Mouse (Mus musculus): Measurements from ENCODE around the gene Gm20517. TPM values are rescaled to one million over a fixed set of nuclear protein-coding genes. Genes with fewer than 3 reads are reported as not detected.
"Not testable (repeated sequence)": the region's sequence is repeated elsewhere in the genome, so short reads cannot be mapped to it uniquely, and the experiment has no call there.

Gene Gm20517
- polyA plus RNA-seq, 1 experiment from 2014 or later, result 1.7 TPM

- not testable (repeated sequence) for DNase-seq (ENCODE audit: low spot score); H3K27ac ChIP-seq (ENCODE audit: low read depth, low read length); H3K4me2 ChIP-seq (replicated peaks; ENCODE audit: low read depth, low read length); H3K9ac ChIP-seq (ENCODE audit: low read depth, low read length); H3K4me3 ChIP-seq (ENCODE audit: low read depth, low read length); H3K9me3 ChIP-seq (ENCODE audit: control insufficient read depth, low read length); H3K27me3 ChIP-seq (ENCODE audit: control insufficient read depth, insufficient read depth, low read length); ATAC-seq (ENCODE audit: low FRiP score); H3K36me3 ChIP-seq (ENCODE audit: control insufficient read depth, insufficient read depth, low read length)
- WGBS, result 84% methylated on average over 10 of the region's 10 CpGs
- peaks cover 13% of the 10 kb centered on the region for H3K4me1 ChIP-seq (replicated peaks; ENCODE audit: control insufficient read depth, insufficient read depth, low read length)
Measured at GRCm38 (mm10) chr17:47598580-47599304, 12.6 kb upstream of the Gm20517 start.

GRCm38 (mm10) chr17:47599511-47600297, 11.7 kb upstream of the Gm20517 start:
- DNase-seq (ENCODE audit: low spot score) (peak; percentile 6), ATAC-seq (ENCODE audit: low FRiP score) (no peak)
- Histone ChIP-seq H3K27me3 (ENCODE audit: control insufficient read depth, insufficient read depth, low read length) (no peaks in the 10 kb centered on the region), H3K36me3 (ENCODE audit: control insufficient read depth, insufficient read depth, low read length) (no peaks in the 10 kb centered on the region), H3K9ac (ENCODE audit: low read depth, low read length) (no peak overlapping the region), H3K4me2 (replicated peaks; ENCODE audit: low read depth, low read length) (no peak overlapping the region), H3K4me3 (ENCODE audit: low read depth, low read length) (no peak overlapping the region), H3K4me1 (replicated peaks; ENCODE audit: control insufficient read depth, insufficient read depth, low read length) (peaks cover 13% of the 10 kb centered on the region), H3K9me3 (ENCODE audit: control insufficient read depth, low read length) (no peaks in the 10 kb centered on the region), H3K27ac (ENCODE audit: low read depth, low read length) (no peak overlapping the region)
- 80% methylated on average over 11 of the region's 11 CpGs for WGBS

- Histone ChIP-seq H3K4me2 (replicated peaks; ENCODE audit: low read depth, low read length) (no peak overlapping the region), H3K27me3 (ENCODE audit: control insufficient read depth, insufficient read depth, low read length) (no peaks in the 10 kb centered on the region), H3K9me3 (ENCODE audit: control insufficient read depth, low read length) (no peaks in the 10 kb centered on the region), H3K4me1 (replicated peaks; ENCODE audit: control insufficient read depth, insufficient read depth, low read length) (peaks cover 11% of the 10 kb centered on the region), H3K36me3 (ENCODE audit: control insufficient read depth, insufficient read depth, low read length) (no peaks in the 10 kb centered on the region; the same call in 1 of the 2 replicates), H3K27ac (ENCODE audit: low read depth, low read length) (no peak overlapping the region), H3K9ac (ENCODE audit: low read depth, low read length) (no peak overlapping the region), H3K4me3 (ENCODE audit: low read depth, low read length) (no peak overlapping the region)
- 90% methylated on average over 13 of the region's 13 CpGs for WGBS
- DNase-seq (ENCODE audit: low spot score) (no peak), ATAC-seq (ENCODE audit: low FRiP score) (no peak)
Measured at GRCm38 (mm10) chr17:47600601-47601388, 10.6 kb upstream of the Gm20517 start.

- peaks cover 8% of the 10 kb centered on the region; the same call in 1 of the 2 replicates for H3K4me1 ChIP-seq (replicated peaks; ENCODE audit: control insufficient read depth, insufficient read depth, low read length)
- DNase-seq (ENCODE audit: low spot score) (no peak), ATAC-seq (ENCODE audit: low FRiP score) (no peak)
- H3K27ac ChIP-seq (ENCODE audit: low read depth, low read length), result no peak overlapping the region
- H3K4me2 ChIP-seq (replicated peaks; ENCODE audit: low read depth, low read length), result no peak overlapping the region
- H3K9ac ChIP-seq (ENCODE audit: low read depth, low read length), result no peak overlapping the region
- no peaks in the 10 kb centered on the region; the same call in 1 of the 2 replicates for H3K36me3 ChIP-seq (ENCODE audit: control insufficient read depth, insufficient read depth, low read length)
- no peaks in the 10 kb centered on the region for H3K9me3 ChIP-seq (ENCODE audit: control insufficient read depth, low read length)
- no peaks in the 10 kb centered on the region for H3K27me3 ChIP-seq (ENCODE audit: control insufficient read depth, insufficient read depth, low read length)
- H3K4me3 ChIP-seq (ENCODE audit: low read depth, low read length), result no peak overlapping the region
- 91% methylated on average over 10 of the region's 10 CpGs for WGBS
Measured at GRCm38 (mm10) chr17:47601389-47601755, 10.0 kb upstream of the Gm20517 start.

GRCm38 (mm10) chr17:47602289-47602688, 9.1 kb upstream of the Gm20517 start:
- no peak for ATAC-seq (ENCODE audit: low FRiP score)
- no peak for DNase-seq (ENCODE audit: low spot score)
- H3K9ac ChIP-seq (ENCODE audit: low read depth, low read length), result no peak overlapping the region
- no peak overlapping the region for H3K4me2 ChIP-seq (replicated peaks; ENCODE audit: low read depth, low read length)
- 88% methylated on average over 11 of the region's 11 CpGs for WGBS
- H3K9me3 ChIP-seq (ENCODE audit: control insufficient read depth, low read length), result no peaks in the 10 kb centered on the region
- H3K27ac ChIP-seq (ENCODE audit: low read depth, low read length), result no peak overlapping the region
- no peaks in the 10 kb centered on the region; the same call in 1 of the 2 replicates for H3K4me1 ChIP-seq (replicated peaks; ENCODE audit: control insufficient read depth, insufficient read depth, low read length)
- H3K27me3 ChIP-seq (ENCODE audit: control insufficient read depth, insufficient read depth, low read length), result no peaks in the 10 kb centered on the region
- no peaks in the 10 kb centered on the region; the same call in 1 of the 2 replicates for H3K36me3 ChIP-seq (ENCODE audit: control insufficient read depth, insufficient read depth, low read length)
- H3K4me3 ChIP-seq (ENCODE audit: low read depth, low read length), result no peak overlapping the region

- ATAC-seq (ENCODE audit: low FRiP score), result no peak
- no peaks in the 10 kb centered on the region for H3K9me3 ChIP-seq (ENCODE audit: control insufficient read depth, low read length)
- no peaks in the 10 kb centered on the region for H3K4me1 ChIP-seq (replicated peaks; ENCODE audit: control insufficient read depth, insufficient read depth, low read length)
- no peak overlapping the region for H3K4me3 ChIP-seq (ENCODE audit: low read depth, low read length)
- 74% methylated on average over 5 of the region's 5 CpGs for WGBS
- no peak overlapping the region for H3K9ac ChIP-seq (ENCODE audit: low read depth, low read length)
- H3K4me2 ChIP-seq (replicated peaks; ENCODE audit: low read depth, low read length), result no peak overlapping the region
- DNase-seq (ENCODE audit: low spot score), result peak; percentile 8
- H3K27me3 ChIP-seq (ENCODE audit: control insufficient read depth, insufficient read depth, low read length), result no peaks in the 10 kb centered on the region
- no peaks in the 10 kb centered on the region; the same call in 1 of the 2 replicates for H3K36me3 ChIP-seq (ENCODE audit: control insufficient read depth, insufficient read depth, low read length)
- no peak overlapping the region for H3K27ac ChIP-seq (ENCODE audit: low read depth, low read length)
Measured at GRCm38 (mm10) chr17:47606220-47606619, 5.2 kb upstream of the Gm20517 start.

- no peaks in the 10 kb centered on the region; the same call in 1 of the 2 replicates for H3K36me3 ChIP-seq (ENCODE audit: control insufficient read depth, insufficient read depth, low read length)
- H3K4me2 ChIP-seq (replicated peaks; ENCODE audit: low read depth, low read length), result no peak overlapping the region
- WGBS, result 88% methylated on average over 4 of the region's 4 CpGs
Measured at GRCm38 (mm10) chr17:47609182-47609581, 2.2 kb upstream of the Gm20517 start.

GRCm38 (mm10) chr17:47611661-47611982, 233 bp downstream of the Gm20517 start:
- ATAC-seq (ENCODE audit: low FRiP score) (no peak), DNase-seq (ENCODE audit: low spot score) (no peak)
- H3K9ac ChIP-seq (ENCODE audit: low read depth, low read length), result peak overlapping the region; percentile 59
- H3K4me2 ChIP-seq (replicated peaks; ENCODE audit: low read depth, low read length), result peak overlapping the region; percentile 80
- no peaks in the 10 kb centered on the region for H3K27me3 ChIP-seq (ENCODE audit: control insufficient read depth, insufficient read depth, low read length)
- no peaks in the 10 kb centered on the region for H3K36me3 ChIP-seq (ENCODE audit: control insufficient read depth, insufficient read depth, low read length)
- no peak overlapping the region for H3K27ac ChIP-seq (ENCODE audit: low read depth, low read length)
- no peaks in the 10 kb centered on the region for H3K9me3 ChIP-seq (ENCODE audit: control insufficient read depth, low read length)
- no peaks in the 10 kb centered on the region for H3K4me1 ChIP-seq (replicated peaks; ENCODE audit: control insufficient read depth, insufficient read depth, low read length)
- WGBS, result under 1% methylated on average over 13 of the region's 13 CpGs
- H3K4me3 ChIP-seq (ENCODE audit: low read depth, low read length), result peak overlapping the region; percentile 66

More at GRCm38 (mm10) chr17:47609182-47609581, 2.2 kb upstream of the Gm20517 start:
- H3K4me3 ChIP-seq (ENCODE audit: low read depth, low read length), result no peak overlapping the region
- no peaks in the 10 kb centered on the region for H3K27me3 ChIP-seq (ENCODE audit: control insufficient read depth, insufficient read depth, low read length)
- no peaks in the 10 kb centered on the region for H3K4me1 ChIP-seq (replicated peaks; ENCODE audit: control insufficient read depth, insufficient read depth, low read length)
- H3K9me3 ChIP-seq (ENCODE audit: control insufficient read depth, low read length), result no peaks in the 10 kb centered on the region
- ATAC-seq (ENCODE audit: low FRiP score), result no peak
- no peak overlapping the region for H3K27ac ChIP-seq (ENCODE audit: low read depth, low read length)
- DNase-seq (ENCODE audit: low spot score), result no peak
- no peak overlapping the region for H3K9ac ChIP-seq (ENCODE audit: low read depth, low read length)
